Mouse (Mus musculus) myocyte (in vitro differentiated cells): ENCODE measurements around the gene Mtss1l.

Source experiments
- CEBPB ChIP-seq: IDR thresholded peaks from 2 replicates; pipeline ENCODE4 v1.6.1; 2011; ENCODE audit warnings: mild to moderate bottlenecking, moderate library complexity; ENCODE audit not compliant: poor library complexity, insufficient read depth, severe bottlenecking
- E2F4 ChIP-seq: IDR thresholded peaks from one replicate; pipeline ENCODE4 v1.6.1; 2011; ENCODE audit warnings: mild to moderate bottlenecking, control low read depth, moderate library complexity; ENCODE audit not compliant: insufficient read depth
- MAX ChIP-seq: IDR thresholded peaks from one replicate; pipeline ENCODE4 v1.6.1; 2011; ENCODE audit warnings: low read depth, mild to moderate bottlenecking, control low read depth
- MYOD1 ChIP-seq, 3 experiments: IDR thresholded peaks; one replicate each; pipeline ENCODE4 v1.6.1; 2011; ENCODE audit warnings: control low read depth in 2 of 3, low read depth in 2 of 3, mild to moderate bottlenecking in 2 of 3, moderate library complexity in 1 of 3; ENCODE audit not compliant: insufficient read length in 2 of 3, control insufficient read depth in 1 of 3
- MYOG ChIP-seq, 3 experiments: IDR thresholded peaks; one replicate each; pipeline ENCODE4 v1.6.1; 2011; ENCODE audit warnings: control low read depth in 2 of 3, low read depth in 2 of 3, mild to moderate bottlenecking in 2 of 3; ENCODE audit not compliant: insufficient read length in 2 of 3, control insufficient read depth in 1 of 3, insufficient read depth in 1 of 3
- POLR2A ChIP-seq: IDR thresholded peaks from one replicate; pipeline ENCODE4 v1.6.1; 2011; ENCODE audit warnings: low read depth, mild to moderate bottlenecking, control low read depth, moderate library complexity; ENCODE audit not compliant: insufficient read length
- POLR2AphosphoS2 ChIP-seq: IDR thresholded peaks from one replicate; pipeline ENCODE4 v1.6.1; 2011; ENCODE audit warnings: low read depth, control low read depth; ENCODE audit not compliant: insufficient read length
- REST ChIP-seq: IDR thresholded peaks from one replicate; pipeline ENCODE4 v1.6.1; 2011; ENCODE audit warnings: mild to moderate bottlenecking, control low read depth, moderate library complexity; ENCODE audit not compliant: insufficient read depth, insufficient read length
- SRF ChIP-seq: IDR thresholded peaks from one replicate; pipeline ENCODE4 v1.6.1; 2011; ENCODE audit warnings: low read depth; ENCODE audit not compliant: control insufficient read depth, insufficient read length
- TCF12 ChIP-seq: IDR thresholded peaks from one replicate; pipeline ENCODE4 v1.6.1; 2011; ENCODE audit warnings: mild to moderate bottlenecking, control low read depth; ENCODE audit not compliant: poor library complexity, insufficient read depth, severe bottlenecking
- USF1 ChIP-seq: IDR thresholded peaks from one replicate; pipeline ENCODE4 v1.6.1; 2011; ENCODE audit warnings: low read depth, mild to moderate bottlenecking, control low read depth, moderate library complexity

DNA sequence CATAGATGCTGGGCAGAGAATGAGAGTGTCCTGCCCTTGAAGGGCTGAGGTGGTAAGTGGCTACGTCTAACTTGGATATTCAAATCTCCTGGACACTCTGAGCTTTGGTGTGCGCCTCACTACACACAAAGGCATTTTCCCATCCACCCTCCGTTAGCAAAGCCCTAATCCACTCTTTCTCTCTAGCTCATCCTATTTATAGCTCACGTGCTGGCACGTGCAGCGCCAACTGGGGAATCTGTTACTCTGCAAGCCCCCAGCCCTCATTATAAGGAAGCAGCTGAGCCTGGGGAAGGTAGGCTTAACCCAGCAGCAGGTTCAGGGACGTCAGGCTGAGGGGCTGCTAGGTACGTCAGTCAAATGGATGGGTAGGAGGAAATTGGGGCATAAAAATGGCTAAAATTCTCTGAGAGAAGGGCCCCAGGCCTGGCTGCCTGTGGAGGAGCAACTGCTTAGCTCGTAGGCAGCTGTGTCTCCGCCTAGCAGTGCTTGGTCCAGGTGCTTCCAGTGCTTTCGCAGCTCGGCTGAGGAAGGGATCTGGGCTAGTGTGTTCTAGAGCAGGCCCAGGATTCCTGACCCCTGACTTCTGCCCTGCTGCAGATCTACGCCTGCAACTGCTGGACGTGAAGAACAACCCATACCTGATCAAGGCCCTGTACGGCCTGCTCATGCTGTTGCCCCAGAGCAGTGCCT, 6.3 kb upstream of the Mtss1l start:
- peak; percentile 26 for TF ChIP-seq POLR2AphosphoS2
- TF ChIP-seq USF1: no peak
- no peak for TF ChIP-seq POLR2A
- peak in 1 of 3 experiments; percentile 57 for TF ChIP-seq MYOD1 (IDR thresholded peaks at IDR 0.05; ENCODE audit: control insufficient read depth in 1 of 3, insufficient read length in 2 of 3, low read depth in 2 of 3)
- TF ChIP-seq E2F4: no peak
- no peak for TF ChIP-seq TCF12
- TF ChIP-seq MYOG (IDR thresholded peaks at IDR 0.05; ENCODE audit: control insufficient read depth in 1 of 3, insufficient read depth in 1 of 3, insufficient read length in 2 of 3, low read depth in 2 of 3): peak in 2 of 3 experiments; percentile 41 to 61
- TF ChIP-seq REST: no peak
- TF ChIP-seq MAX: no peak
- no peak for TF ChIP-seq CEBPB
- no peak for TF ChIP-seq SRF
